Mouse (Mus musculus) midbrain, embryonic 14.5 days (tissue): ENCODE data around the gene Elovl7. TPM values are rescaled to one million over a fixed set of nuclear protein-coding genes. Genes with fewer than 3 reads are reported as not detected.

Experiments used
- polyA plus RNA-seq: library from polyadenylated mRNA; unstranded; fragments of >200 nt; fragmentation: Nextera tagmentation; extraction: Ambion mirVana; gene quantifications from 2 replicates; pipeline ENCODE4 v1.2.1, GENCODE M21; 2014

Gene Elovl7
- polyA plus RNA-seq, 1 experiment from 2014 or later = 1.5 TPM

Other genes with a start within 250 kb of the Elovl7 start
- gene Smim15, start 170.0 kb upstream of the Elovl7 start, polyA plus RNA-seq = 34.4 and 37.9 TPM in 2 replicates
- 64.3 and 77.1 TPM in 2 replicates for gene Ndufaf2, start 55.8 kb upstream of the Elovl7 start, polyA plus RNA-seq
- gene Ercc8, start 55.7 kb upstream of the Elovl7 start, polyA plus RNA-seq = 32.2 and 32.9 TPM in 2 replicates
- 2.1 and 2.5 TPM in 2 replicates for gene Depdc1b, start 101.9 kb downstream of the Elovl7 start, polyA plus RNA-seq
- 23.2 and 27.1 TPM in 2 replicates for gene Pde4d, start 235.5 kb downstream of the Elovl7 start, polyA plus RNA-seq